Mouse (Mus musculus) regulatory T cell (primary cell): ENCODE data around the gene Ncbp1.

Experiments used
- in situ Hi-C: fragments of 300-600 bp; cut with MboI, MseI; formaldehyde crosslinking; loops from one replicate; pipeline ENCODE4 v1.15.1; 2025; ENCODE audit warnings: high pct_unique_total_duplicates

Gene Ncbp1

GRCm38 (mm10) chr4:46198064-46198463 is 59.7 kb downstream of the Ncbp1 start:
- in situ Hi-C loops, result no loop called here

- in situ Hi-C loops, result no loop called here
Measured at GRCm38 (mm10) chr4:46201834-46202561, 63.6 kb downstream of the Ncbp1 start.

GRCm38 (mm10) chr4:46202562-46203126 is 64.2 kb downstream of the Ncbp1 start:
- in situ Hi-C loops, result no loop called here

- in situ Hi-C loops, result no loop called here
Measured at GRCm38 (mm10) chr4:46221090-46221489, 82.7 kb downstream of the Ncbp1 start.
